Mouse (Mus musculus) splenic B cell, adult 2 months (primary cell): ENCODE measurements around the gene Grin1.

Experiments
- DNase-seq: peaks from one replicate; pipeline ENCODE4 v3.0.0-alpha.2; 2011; ENCODE audit warnings: low read depth, low spot score
- H3K27me3 ChIP-seq: 2 replicates; pipeline ENCODE4 v1.6.1; 2012; ENCODE audit warnings: mild to moderate bottlenecking, low read length, moderate library complexity, mixed read lengths; ENCODE audit not compliant: control insufficient read depth, poor library complexity, insufficient read depth, severe bottlenecking
- H3K36me3 ChIP-seq: 2 replicates; pipeline ENCODE4 v1.6.1; 2012; ENCODE audit warnings: mild to moderate bottlenecking, low read length, moderate library complexity, mixed read lengths; ENCODE audit not compliant: control insufficient read depth, poor library complexity, insufficient read depth, severe bottlenecking

Gene Grin1

GRCm38 (mm10) chr2:25318971-25319773 lies at the start of gene Grin1:
Gene Grin1, minus strand, starts transcription at chr2:25319187.
- DNase-seq = peak; percentile 69
- no peaks in the 10 kb centered on the region for H3K27me3 ChIP-seq

GRCm38 (mm10) chr2:25365091-25365761 lies 46.2 kb upstream of the Grin1 start, which contains the start of gene Uap1l1:
Gene Uap1l1, minus strand, starts transcription at chr2:25365682.
- H3K36me3 ChIP-seq = peaks cover 2% of the 10 kb centered on the region; the same call in 1 of the 2 replicates
- H3K27me3 ChIP-seq = no peaks in the 10 kb centered on the region

More at GRCm38 (mm10) chr2:25318971-25319773, at the start of gene Grin1:
- H3K36me3 ChIP-seq = no peaks in the 10 kb centered on the region

GRCm38 (mm10) chr2:25364761-25365090 lies 45.7 kb upstream of the Grin1 start:
- Histone ChIP-seq H3K27me3 (no peaks in the 10 kb centered on the region), H3K36me3 (peaks cover 2% of the 10 kb centered on the region; the same call in 1 of the 2 replicates)
- no peak for DNase-seq

More at GRCm38 (mm10) chr2:25365091-25365761, 46.2 kb upstream of the Grin1 start, which contains the start of gene Uap1l1:
- DNase-seq = peak; percentile 81

GRCm38 (mm10) chr2:25364313-25364712 lies 45.3 kb upstream of the Grin1 start:
- Histone ChIP-seq H3K36me3 (peaks cover 2% of the 10 kb centered on the region), H3K27me3 (no peaks in the 10 kb centered on the region)
- DNase-seq = no peak

- Histone ChIP-seq H3K36me3 (peaks cover 2% of the 10 kb centered on the region), H3K27me3 (no peaks in the 10 kb centered on the region)
- DNase-seq = no peak
Measured at GRCm38 (mm10) chr2:25363478-25364178, 44.6 kb upstream of the Grin1 start.

- DNase-seq = no peak
- Histone ChIP-seq H3K36me3 (peaks cover 2% of the 10 kb centered on the region), H3K27me3 (no peaks in the 10 kb centered on the region)
Measured at GRCm38 (mm10) chr2:25359848-25360247, 40.9 kb upstream of the Grin1 start.

- H3K27me3 ChIP-seq = no peaks in the 10 kb centered on the region
- H3K36me3 ChIP-seq = no peaks in the 10 kb centered on the region; the same call in none of the 2 replicates
Measured at GRCm38 (mm10) chr2:25356208-25357079, 37.5 kb upstream of the Grin1 start, which contains the start of gene Dpp7. Gene Dpp7, minus strand, starts transcription at chr2:25356359.

GRCm38 (mm10) chr2:25355419-25356066 lies 36.6 kb upstream of the Grin1 start:
- no peaks in the 10 kb centered on the region for H3K27me3 ChIP-seq
- peaks cover 2% of the 10 kb centered on the region for H3K36me3 ChIP-seq
- DNase-seq = no peak

More at GRCm38 (mm10) chr2:25356208-25357079, 37.5 kb upstream of the Grin1 start, which contains the start of gene Dpp7:
- DNase-seq = peak; percentile 86

- DNase-seq = no peak
- Histone ChIP-seq H3K36me3 (peaks cover 3% of the 10 kb centered on the region), H3K27me3 (no peaks in the 10 kb centered on the region)
Measured at GRCm38 (mm10) chr2:25354211-25354610, 35.2 kb upstream of the Grin1 start.

GRCm38 (mm10) chr2:25350701-25351100 lies 31.7 kb upstream of the Grin1 start:
- H3K27me3 ChIP-seq = no peaks in the 10 kb centered on the region
- peaks cover 8% of the 10 kb centered on the region for H3K36me3 ChIP-seq
- DNase-seq = no peak

GRCm38 (mm10) chr2:25349499-25349898 lies 30.5 kb upstream of the Grin1 start:
- no peak for DNase-seq
- Histone ChIP-seq H3K27me3 (no peaks in the 10 kb centered on the region), H3K36me3 (peaks cover 8% of the 10 kb centered on the region)

GRCm38 (mm10) chr2:25348162-25348561 lies 29.2 kb upstream of the Grin1 start:
- peaks cover 8% of the 10 kb centered on the region for H3K36me3 ChIP-seq
- no peak for DNase-seq
- no peaks in the 10 kb centered on the region for H3K27me3 ChIP-seq

GRCm38 (mm10) chr2:25338303-25338702 lies 19.3 kb upstream of the Grin1 start:
- DNase-seq = peak; percentile 35
- no peaks in the 10 kb centered on the region for H3K27me3 ChIP-seq
- H3K36me3 ChIP-seq = peaks cover 9% of the 10 kb centered on the region
